Mouse (Mus musculus): ENCODE measurements around the gene Wdr90.

Wdr90 gene

GRCm38 (mm10) chr17:25806507-25806906, 54.8 kb downstream of the Wdr90 start:
- no peak for DNase-seq (ENCODE audit: low spot score in 2 of 2)

GRCm38 (mm10) chr17:25802825-25803517, 58.3 kb downstream of the Wdr90 start:
- DNase-seq (ENCODE audit: low spot score in 2 of 2), result peak; percentile 79 to 89

GRCm38 (mm10) chr17:25801029-25801428, 60.3 kb downstream of the Wdr90 start:
- DNase-seq (ENCODE audit: low spot score in 2 of 2), result peak in 1 of 2 experiments; percentile 58

- peak; percentile 78 to 83 for DNase-seq (ENCODE audit: low spot score in 2 of 2)
Measured at GRCm38 (mm10) chr17:25796951-25797369, 64.3 kb downstream of the Wdr90 start, which contains the start of gene Metrn. Gene Metrn, minus strand, starts transcription at chr17:25797136.

- DNase-seq (ENCODE audit: low spot score in 2 of 2), result no peak
Measured at GRCm38 (mm10) chr17:25796211-25796771, 65.0 kb downstream of the Wdr90 start.

GRCm38 (mm10) chr17:25795609-25796092, 65.7 kb downstream of the Wdr90 start, which contains the start of gene AC134908.4:
Gene AC134908.4, minus strand, starts transcription at chr17:25795659.
- peak; percentile 61 to 74 for DNase-seq (ENCODE audit: low spot score in 2 of 2)

- no peak for DNase-seq (ENCODE audit: low spot score in 2 of 2)
Measured at GRCm38 (mm10) chr17:25794998-25795397, 66.3 kb downstream of the Wdr90 start.
